Mouse (Mus musculus): ENCODE data around the gene C130026I21Rik. TPM values are rescaled to one million over a fixed set of nuclear protein-coding genes. Genes with fewer than 3 reads are reported as not detected.
"Not testable (repeated sequence)": the region's sequence is repeated elsewhere in the genome, so short reads cannot be mapped to it uniquely, and the experiment has no call there.

Gene C130026I21Rik
- total RNA-seq, 2 experiments from 2014 or later, result not detected

DNA sequence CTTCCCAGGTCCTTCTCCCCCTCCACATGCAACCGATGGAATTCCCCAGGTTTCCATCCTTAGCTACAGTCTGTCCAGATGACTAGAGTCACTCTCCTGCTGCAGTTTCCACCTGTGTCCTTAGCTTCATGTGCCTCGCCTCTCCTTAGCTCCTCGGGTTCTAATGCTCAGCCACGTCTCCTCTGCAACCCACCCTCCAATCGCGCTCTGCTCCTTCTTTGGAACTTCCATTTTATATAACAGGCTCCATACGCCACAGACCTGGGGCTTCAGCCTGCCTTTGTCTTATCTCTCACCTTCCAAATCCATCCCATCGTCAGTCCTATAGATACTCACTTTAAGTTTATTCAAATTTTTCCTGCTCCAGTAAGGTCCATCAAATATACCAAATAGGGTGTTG, 282.6 kb downstream of the C130026I21Rik start:
- DNase-seq (ENCODE audit: low spot score in 2 of 2); H3K4me3 ChIP-seq; H3K27ac ChIP-seq: not testable (repeated sequence)

DNA sequence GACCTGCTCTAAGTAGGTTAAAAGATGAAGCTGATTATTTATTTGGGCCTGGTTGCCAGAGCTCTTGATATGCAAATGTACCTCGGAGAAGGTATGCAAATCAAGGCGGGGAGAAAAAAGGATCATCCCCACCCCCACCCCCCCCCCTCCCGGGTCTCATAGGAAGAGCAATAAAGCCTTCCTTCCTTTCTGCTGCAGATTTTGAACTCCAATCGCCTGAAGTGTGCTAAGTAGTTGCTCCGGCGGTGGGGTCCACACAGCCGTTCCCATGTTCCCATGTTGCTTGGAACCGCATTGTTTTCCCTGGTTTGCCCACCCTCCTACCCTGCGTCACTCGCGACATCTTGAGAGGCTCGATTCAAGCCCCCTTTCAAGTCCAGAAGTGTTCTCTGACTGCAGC, 308.6 kb downstream of the C130026I21Rik start:
- not testable (repeated sequence) for H3K27ac ChIP-seq, H3K4me3 ChIP-seq

DNA sequence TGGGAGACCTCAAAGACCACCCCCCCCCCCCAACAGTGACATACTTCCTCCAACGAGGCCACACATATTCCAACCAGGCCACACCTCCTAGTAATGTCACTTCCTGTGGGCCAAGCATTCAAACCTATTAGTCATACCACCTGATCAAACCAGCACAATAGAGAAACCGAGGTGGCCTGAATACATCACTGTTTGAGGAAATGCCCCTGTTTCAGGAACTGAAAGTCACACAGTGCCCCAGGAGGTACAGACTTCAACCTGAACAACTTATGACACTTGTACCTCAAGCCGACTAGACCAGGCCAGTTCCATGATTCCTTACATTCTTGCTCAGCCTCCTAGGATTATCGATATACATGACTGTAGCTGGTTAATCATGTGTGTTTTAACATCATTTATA, 312.7 kb downstream of the C130026I21Rik start:
- not testable (repeated sequence) for H3K4me3 ChIP-seq; DNase-seq (ENCODE audit: low spot score in 2 of 2); H3K27ac ChIP-seq

More for the DNA sequence above, 308.6 kb downstream of the C130026I21Rik start:
- not testable (repeated sequence) for DNase-seq (ENCODE audit: low spot score in 2 of 2)

DNA sequence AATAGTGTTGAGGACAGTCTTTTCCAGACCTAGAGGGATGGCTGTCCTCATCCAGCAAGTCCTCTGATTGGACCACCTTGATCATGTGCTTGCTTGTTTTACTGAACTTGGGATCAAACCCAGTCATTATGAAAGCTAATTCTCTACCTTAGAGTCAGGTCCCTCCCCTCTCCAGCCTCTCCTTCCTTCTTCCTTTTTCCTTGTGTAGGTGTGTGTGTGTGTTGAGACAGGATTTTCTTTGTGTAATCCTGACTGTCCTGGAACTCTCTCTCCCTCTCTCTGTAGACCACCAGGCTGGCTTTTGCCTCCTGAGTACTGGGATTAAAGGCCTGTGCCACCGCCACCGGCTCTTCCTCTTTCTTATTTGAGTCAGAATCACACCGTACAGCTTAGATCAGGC, 313.6 kb downstream of the C130026I21Rik start:
- not testable (repeated sequence) for DNase-seq (ENCODE audit: low spot score in 2 of 2); H3K27ac ChIP-seq; H3K4me3 ChIP-seq

DNA sequence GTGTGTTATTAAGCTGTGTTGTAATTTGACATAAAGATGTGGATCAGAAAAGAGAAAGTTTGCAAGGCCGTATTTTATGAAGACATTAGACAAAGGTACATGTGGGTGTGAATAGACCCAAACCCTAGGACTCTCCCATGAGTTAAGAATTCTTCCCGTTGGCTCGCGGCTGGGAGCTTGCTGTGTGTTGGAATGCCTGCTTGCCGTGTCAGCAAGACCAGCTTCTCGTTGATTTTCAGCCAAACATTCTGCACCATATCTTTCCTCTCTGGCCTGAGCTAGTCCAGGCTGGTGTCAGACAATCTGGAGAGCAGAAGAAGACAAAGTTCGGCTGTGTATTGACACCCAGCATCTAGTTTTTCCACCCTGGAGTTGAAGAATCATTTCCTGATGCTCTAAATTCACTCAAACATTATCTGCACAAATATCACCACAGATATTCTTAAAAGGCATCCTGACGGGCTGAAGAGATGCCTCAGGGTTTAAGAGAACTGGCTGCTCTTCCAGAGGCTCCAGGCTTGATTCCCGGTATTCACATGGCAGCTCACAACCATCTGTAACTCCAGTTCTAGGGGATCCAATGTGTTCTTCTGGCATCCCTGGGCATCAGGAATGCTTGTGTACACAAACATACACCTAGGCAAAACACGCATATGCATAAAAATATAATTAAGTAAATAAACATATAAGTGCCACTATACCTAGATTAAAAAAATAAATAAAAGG, 317.7 kb downstream of the C130026I21Rik start:
- no peak for TF ChIP-seq CTCF (conservative IDR thresholded peaks at IDR 0.05)
- DNase-seq (ENCODE audit: low spot score in 2 of 2), result no peak
- no peak overlapping the region for H3K4me3 ChIP-seq
- no peak overlapping the region for H3K27ac ChIP-seq

DNA sequence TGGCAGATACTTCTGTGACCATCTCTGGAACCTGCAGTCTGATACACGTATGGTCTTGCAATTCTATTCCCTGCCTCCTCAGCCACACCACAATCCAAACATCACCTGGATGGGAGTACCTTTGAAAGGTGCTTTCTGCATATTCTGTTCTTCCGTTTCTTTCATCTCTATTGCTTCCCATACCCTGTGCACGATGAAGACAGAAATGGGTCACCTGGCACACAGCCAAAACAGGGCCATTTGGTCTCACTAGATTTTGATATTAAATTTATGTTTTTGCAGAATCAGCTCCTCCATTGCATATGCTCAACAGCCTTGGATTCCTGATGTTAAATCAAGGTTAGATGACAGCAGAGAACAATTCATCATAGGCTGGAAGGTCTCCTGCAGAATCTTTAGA, 318.8 kb downstream of the C130026I21Rik start:
- no peak overlapping the region for H3K4me3 ChIP-seq
- no peak overlapping the region for H3K27ac ChIP-seq
- no peak for TF ChIP-seq CTCF (conservative IDR thresholded peaks at IDR 0.05)
- DNase-seq (ENCODE audit: low spot score in 2 of 2), result no peak

DNA sequence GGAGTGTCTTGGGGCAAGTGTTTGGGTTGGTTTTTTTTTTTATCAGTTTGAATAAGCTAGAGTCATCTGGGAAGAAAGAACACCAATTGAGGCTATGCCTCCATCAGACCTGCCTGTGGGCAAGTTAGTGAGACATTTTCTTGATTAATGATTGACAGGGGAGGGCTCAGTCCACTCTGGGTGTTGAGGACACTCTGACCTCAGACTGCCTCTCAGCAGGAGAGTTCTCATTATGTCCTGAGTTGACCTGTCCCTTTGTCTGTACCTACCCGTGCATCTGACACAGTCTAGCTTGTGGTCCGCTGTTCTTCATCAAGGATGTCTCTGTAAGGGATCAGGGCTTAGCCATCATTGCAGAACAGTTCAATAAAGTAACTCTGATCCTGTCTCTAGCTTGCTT, 323.0 kb downstream of the C130026I21Rik start:
- no peak for TF ChIP-seq CTCF (conservative IDR thresholded peaks at IDR 0.05)
- Histone ChIP-seq H3K4me3 (no peak overlapping the region), H3K27ac (no peak overlapping the region)
- DNase-seq (ENCODE audit: low spot score in 2 of 2), result no peak

DNA sequence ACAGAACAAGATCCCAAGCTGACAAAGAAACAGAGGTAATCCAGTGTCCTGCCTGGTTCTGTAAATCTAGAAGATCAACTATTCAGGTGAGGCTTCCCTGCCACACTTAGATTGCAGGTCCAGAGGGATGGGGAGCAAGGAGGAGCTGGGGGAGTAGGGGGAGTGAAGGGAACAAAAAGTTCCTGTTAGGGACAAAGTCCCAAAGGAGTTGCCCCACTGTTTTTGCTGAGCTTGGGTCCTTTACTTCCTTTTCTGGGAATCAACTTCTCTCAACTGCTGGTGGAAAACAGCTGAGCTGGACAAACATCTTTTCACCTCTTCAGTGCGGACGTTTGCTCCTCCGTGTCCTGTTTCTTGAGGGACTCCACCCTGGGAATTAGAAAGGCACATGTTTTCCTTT, 324.4 kb downstream of the C130026I21Rik start:
- no peak for DNase-seq (ENCODE audit: low spot score in 2 of 2)
- no peak overlapping the region for H3K27ac ChIP-seq
- no peak overlapping the region for H3K4me3 ChIP-seq
- no peak for TF ChIP-seq CTCF (conservative IDR thresholded peaks at IDR 0.05)

DNA sequence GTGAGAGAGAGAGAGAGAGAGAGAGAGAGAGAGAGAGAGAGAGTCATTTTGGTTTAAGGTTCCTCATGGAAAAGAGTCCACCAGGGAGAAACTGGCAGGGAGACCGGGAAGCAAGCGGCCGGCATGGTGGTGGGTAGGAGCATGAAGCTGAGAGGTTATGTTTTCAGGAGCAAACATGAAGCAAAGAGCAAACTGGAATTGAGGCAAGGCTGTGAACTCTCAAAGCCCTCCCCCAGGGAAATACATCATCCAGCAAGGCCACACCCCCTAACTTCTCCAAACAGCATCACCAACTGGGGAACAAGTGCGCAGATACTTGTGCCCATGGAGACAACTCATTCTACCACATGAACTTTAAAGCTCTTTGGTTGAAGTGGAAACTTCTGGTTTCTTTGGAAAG, 326.8 kb downstream of the C130026I21Rik start:
- Histone ChIP-seq H3K4me3 (no peak overlapping the region), H3K27ac (no peak overlapping the region)
- no peak for DNase-seq (ENCODE audit: low spot score in 2 of 2)
- no peak for TF ChIP-seq CTCF (conservative IDR thresholded peaks at IDR 0.05)

Small RNA genes within 50 kb of the gene (microRNA-seq; reads per million reads assigned to microRNA genes)
- gene Gm27907, result 0 reads per million in 2 experiments

Other genes with a start within 250 kb of the C130026I21Rik start
- gene Gm10553, start 170.4 kb downstream of the C130026I21Rik start, total RNA-seq (2021), result not detected
- under 1 TPM in 1 of 2 experiments, not detected in 1; 0.90 TPM for gene A530032D15Rik, start 160.7 kb downstream of the C130026I21Rik start, total RNA-seq (2021)